Mouse (Mus musculus): ENCODE data around the gene Map2.

- TF ChIP-seq POLR2A (IDR thresholded peaks at IDR 0.05; ENCODE audit: low read depth, low read length) (no peak), CTCF (IDR thresholded peaks at IDR 0.05; ENCODE audit: extremely low read depth, insufficient read depth, insufficient read length, insufficient replicate concordance) (no peak)
Observed at GRCm38 (mm10) chr1:66133014-66133413, 42.1 kb upstream of the Map2 start.
